Mouse (Mus musculus): Measurements from ENCODE around the gene Zbtb42. TPM values are rescaled to one million over a fixed set of nuclear protein-coding genes. Genes with fewer than 3 reads are reported as not detected.

The Zbtb42 gene
- total and polyA plus RNA-seq, 3 experiments, result 7.6 to 11.4 TPM; not detected in 1

DNA sequence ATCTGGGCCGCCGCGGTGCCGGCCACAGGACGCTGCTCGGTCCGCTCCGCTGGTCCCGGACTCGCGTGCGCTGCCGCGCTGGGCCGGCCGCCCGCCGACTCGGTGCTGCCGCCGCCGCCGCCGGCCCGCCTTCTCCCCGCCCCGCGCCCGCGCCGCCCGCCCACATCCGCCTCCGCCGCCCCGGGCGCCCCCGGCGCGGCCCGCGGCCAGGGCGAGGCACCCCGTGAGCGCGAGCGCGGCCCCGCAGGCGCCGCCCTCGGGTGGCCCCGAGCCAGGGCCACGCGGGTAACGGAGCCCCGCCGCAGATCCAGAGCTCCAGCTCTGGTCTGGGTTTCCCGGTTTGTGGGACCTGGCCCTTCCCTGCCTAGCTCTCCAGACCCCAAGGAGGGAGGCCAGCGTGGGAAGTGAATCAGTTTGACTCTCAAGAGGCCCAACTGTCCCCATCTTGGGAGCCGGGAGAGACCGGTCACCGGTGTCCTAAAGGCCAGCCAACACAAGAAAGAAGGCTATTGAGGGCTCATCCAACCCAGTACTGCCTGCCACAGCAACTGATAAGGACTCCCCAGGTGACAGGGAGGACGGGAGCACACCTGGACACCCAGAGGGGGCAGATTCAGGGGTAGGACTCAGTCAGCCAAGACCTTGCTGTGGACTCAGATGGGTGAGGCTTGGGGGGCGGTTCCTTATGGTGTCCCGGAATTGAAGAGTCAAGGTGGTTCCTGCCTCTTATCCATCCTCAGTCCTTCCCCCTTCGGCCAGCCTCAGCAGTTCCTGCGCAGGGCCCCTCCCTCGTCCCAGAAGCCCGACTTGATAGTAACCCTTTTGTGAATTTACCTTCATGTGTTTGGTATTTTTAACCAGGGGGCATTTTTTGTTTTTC, 4.3 kb upstream of the Zbtb42 start, which contains the start of gene Akt1 (continued):
- peak; percentile 89 for TF ChIP-seq ELF1 (IDR thresholded peaks at IDR 0.05; ENCODE audit: low read depth, low read length)
- no peak for TF ChIP-seq CTCF (IDR thresholded peaks at IDR 0.05 in 2 of 3, conservative IDR thresholded peaks at IDR 0.05 in 1 of 3; ENCODE audit: control insufficient read depth in 1 of 3, insufficient read depth in 1 of 3, low read depth in 2 of 3, low read length in 3 of 3, poor library complexity in 1 of 3, severe bottlenecking in 1 of 3)
- peak; percentile 32 for TF ChIP-seq CHD1 (IDR thresholded peaks at IDR 0.05; ENCODE audit: low read depth, low read length)
- no peak for TF ChIP-seq USF2 (IDR thresholded peaks at IDR 0.05; ENCODE audit: borderline replicate concordance in 1 of 2, insufficient read depth in 1 of 2, low read depth in 1 of 2, low read length in 2 of 2)

- Histone ChIP-seq H3K36me3 (ENCODE audit: control insufficient read depth in 1 of 2, insufficient read depth in 2 of 2, low read length in 2 of 2) (peaks cover 2 to 22% of the 10 kb centered on the region in 2 experiments; a peak in 3 of 4 replicates), H3K9ac (ENCODE audit: control insufficient read depth, low read depth, low read length, poor library complexity, severe bottlenecking) (peak overlapping the region; percentile 91), H3K79me2 (ENCODE audit: control insufficient read depth, insufficient read depth, low read length, poor library complexity) (peaks cover 43% of the 10 kb centered on the region), H3K9me3 (replicated peaks; ENCODE audit: insufficient read depth, low read length) (no peaks in the 10 kb centered on the region), H3K4me3 (ENCODE audit: control insufficient read depth in 1 of 2, insufficient read depth in 1 of 2, low read depth in 2 of 2, low read length in 2 of 2) (peak overlapping the region; percentile 56 to 77), H3K27me3 (ENCODE audit: control insufficient read depth in 1 of 2, insufficient read depth in 2 of 2, low read length in 2 of 2) (no peaks in the 10 kb centered on the region), H3K27ac (ENCODE audit: control insufficient read depth, low read depth, low read length) (peak overlapping the region; percentile 84), H3K4me1 (ENCODE audit: control insufficient read depth in 1 of 2, insufficient read depth in 2 of 2, low read length in 2 of 2) (peaks cover 8 to 54% of the 10 kb centered on the region in 2 experiments)
- DNase-seq (ENCODE audit: low read depth, low spot score), result peak; percentile 100
- TF ChIP-seq MAZ (IDR thresholded peaks at IDR 0.05; ENCODE audit: low read depth, low read length) (peak; percentile 99), E2F4 (IDR thresholded peaks at IDR 0.05; ENCODE audit: borderline replicate concordance, low read depth, low read length) (no peak), MYB (IDR thresholded peaks at IDR 0.05; ENCODE audit: low read depth, low read length) (no peak), ZKSCAN1 (IDR thresholded peaks at IDR 0.05; ENCODE audit: low read depth, low read length) (no peak), MYC (IDR thresholded peaks at IDR 0.05; ENCODE audit: low read depth, low read length) (peak; percentile 97), MEF2A (IDR thresholded peaks at IDR 0.05; ENCODE audit: extremely low read depth, insufficient replicate concordance, low read depth, low read length, poor library complexity, severe bottlenecking) (0 out of 2 replicates have a peak, but pooled peaks have one; percentile 12), UBTF (IDR thresholded peaks at IDR 0.05; ENCODE audit: borderline replicate concordance, insufficient read depth, low read depth, low read length) (no peak), CTCF (IDR thresholded peaks at IDR 0.05 in 2 of 3, conservative IDR thresholded peaks at IDR 0.05 in 1 of 3; ENCODE audit: control insufficient read depth in 1 of 3, insufficient read depth in 1 of 3, low read depth in 2 of 3, low read length in 3 of 3, poor library complexity in 1 of 3, severe bottlenecking in 1 of 3) (peak in 2 of 3 experiments; percentile 97 to 99; a peak in 4 of 6 replicates), RCOR1 (IDR thresholded peaks at IDR 0.05; ENCODE audit: low read depth, low read length) (peak; percentile 57), POLR2A (IDR thresholded peaks at IDR 0.05; ENCODE audit: control insufficient read depth in 1 of 2, insufficient read depth in 1 of 2, low read depth in 1 of 2, low read length in 2 of 2, poor library complexity in 1 of 2) (no peak), POLR2AphosphoS5 (IDR thresholded peaks at IDR 0.05; ENCODE audit: borderline replicate concordance, low read depth, low read length) (no peak), HCFC1 (IDR thresholded peaks at IDR 0.05; ENCODE audit: low read depth, low read length) (peak; percentile 74), TAL1 (IDR thresholded peaks at IDR 0.05; ENCODE audit: low read length) (no peak), ELF1 (IDR thresholded peaks at IDR 0.05; ENCODE audit: low read depth, low read length) (peak; percentile 90), MAFK (IDR thresholded peaks at IDR 0.05; ENCODE audit: borderline replicate concordance, low read depth, low read length) (no peak), ZMIZ1 (IDR thresholded peaks at IDR 0.05; ENCODE audit: low read depth, low read length) (no peak), MXI1 (IDR thresholded peaks at IDR 0.05; ENCODE audit: low read depth, low read length) (peak; percentile 89), GATA1 (IDR thresholded peaks at IDR 0.05; ENCODE audit: low read depth, low read length) (no peak; the same call in 1 of the 2 replicates), EP300 (IDR thresholded peaks at IDR 0.05; ENCODE audit: low read depth in 1 of 2, low read length in 2 of 2) (0 out of 4 replicates have a peak, but pooled peaks of 1 of the 2 experiments have one; percentile 38), SIN3A (IDR thresholded peaks at IDR 0.05; ENCODE audit: low read length) (peak; percentile 66), NRF1 (IDR thresholded peaks at IDR 0.05; ENCODE audit: insufficient read depth, low read depth, low read length, poor library complexity, severe bottlenecking) (0 out of 2 replicates have a peak, but pooled peaks have one; percentile 13), ETS1 (IDR thresholded peaks at IDR 0.05; ENCODE audit: low read depth, low read length) (0 out of 2 replicates have a peak, but pooled peaks have one; percentile 44), USF1 (IDR thresholded peaks at IDR 0.05; ENCODE audit: low read depth, low read length) (peak; percentile 82), JUND (IDR thresholded peaks at IDR 0.05; ENCODE audit: low read depth, low read length) (no peak), NELFE (IDR thresholded peaks at IDR 0.05; ENCODE audit: low read depth, low read length) (no peak; the same call in 1 of the 2 replicates), USF2 (IDR thresholded peaks at IDR 0.05; ENCODE audit: borderline replicate concordance in 1 of 2, insufficient read depth in 1 of 2, low read depth in 1 of 2, low read length in 2 of 2) (no peak), SMC3 (IDR thresholded peaks at IDR 0.05; ENCODE audit: low read depth, low read length) (peak; percentile 85)
Measured at GRCm38 (mm10) chr12:112675245-112676035, 3.2 kb upstream of the Zbtb42 start.
